Mouse (Mus musculus): ENCODE results near the gene Mrpl14. TPM values are rescaled to one million over a fixed set of nuclear protein-coding genes. Genes with fewer than 3 reads are reported as not detected.

Gene Mrpl14
- polyA plus RNA-seq, 1 experiment from 2014 or later: 143 TPM

GRCm38 (mm10) chr17:45693812-45694565 lies 7.9 kb downstream of the Mrpl14 start:
- Histone ChIP-seq H3K4me3 (ENCODE audit: low read length) (no peak overlapping the region), H3K4me2 (ENCODE audit: low read depth, low read length) (0 out of 2 replicates have a peak overlapping the region, but pooled peaks have one; percentile 3), H3K9ac (ENCODE audit: low read length) (0 out of 2 replicates have a peak overlapping the region, but pooled peaks have one; percentile 12), H3K36me3 (ENCODE audit: control insufficient read depth, insufficient read depth) (peaks cover 11% of the 10 kb centered on the region; the same call in 1 of the 2 replicates), H3K4me1 (ENCODE audit: control insufficient read depth, insufficient read depth, low read length) (peaks cover 25% of the 10 kb centered on the region), H3K27ac (ENCODE audit: low read length) (no peak overlapping the region), H3K27me3 (ENCODE audit: control insufficient read depth, insufficient read depth, low read length) (no peaks in the 10 kb centered on the region), H3K9me3 (replicated peaks; ENCODE audit: control insufficient read depth, low read length) (no peaks in the 10 kb centered on the region)
- WGBS: 53% methylated on average over 18 of the region's 18 CpGs
- peak; percentile 26; the same call in 1 of the 2 replicates for ATAC-seq (replicated peaks; ENCODE audit: extremely low read depth, insufficient read depth, low FRiP score)

GRCm38 (mm10) chr17:45695227-45696120 lies 9.4 kb downstream of the Mrpl14 start:
- H3K9ac ChIP-seq (ENCODE audit: low read length): 0 out of 2 replicates have a peak overlapping the region, but pooled peaks have one; percentile 23
- no peak overlapping the region for H3K4me2 ChIP-seq (ENCODE audit: low read depth, low read length)
- H3K4me3 ChIP-seq (ENCODE audit: low read length): no peak overlapping the region
- ATAC-seq (replicated peaks; ENCODE audit: extremely low read depth, insufficient read depth, low FRiP score): no peak
- 52% methylated on average over 23 of the region's 23 CpGs for WGBS
- peaks cover 12% of the 10 kb centered on the region; the same call in 1 of the 2 replicates for H3K36me3 ChIP-seq (ENCODE audit: control insufficient read depth, insufficient read depth)
- H3K4me1 ChIP-seq (ENCODE audit: control insufficient read depth, insufficient read depth, low read length): peaks cover 21% of the 10 kb centered on the region
- H3K27ac ChIP-seq (ENCODE audit: low read length): no peak overlapping the region
- H3K27me3 ChIP-seq (ENCODE audit: control insufficient read depth, insufficient read depth, low read length): no peaks in the 10 kb centered on the region
- H3K9me3 ChIP-seq (replicated peaks; ENCODE audit: control insufficient read depth, low read length): no peaks in the 10 kb centered on the region

DNA sequence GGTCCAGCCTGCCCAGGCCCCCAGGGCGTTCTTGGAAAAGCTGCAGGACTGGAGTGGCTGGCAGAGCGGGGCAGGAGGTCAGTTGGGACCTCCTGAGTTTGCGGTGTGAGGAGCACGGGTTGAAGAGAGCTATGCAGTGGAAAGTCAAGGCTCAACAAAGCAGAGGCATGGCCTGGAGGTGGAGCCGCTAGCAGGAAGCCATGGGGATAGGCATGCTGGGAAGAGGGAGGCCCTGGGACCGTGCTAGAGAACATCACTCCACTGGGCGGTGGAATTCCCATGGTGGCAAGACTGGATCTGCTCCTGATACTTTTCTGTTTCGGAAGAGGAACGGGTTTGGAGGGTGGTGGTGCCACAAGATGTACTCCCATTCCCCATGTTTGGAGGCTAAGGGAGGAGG lies 10.9 kb downstream of the Mrpl14 start:
- 89% methylated on average over 9 of the region's 9 CpGs for WGBS
- Histone ChIP-seq H3K27me3 (ENCODE audit: control insufficient read depth, insufficient read depth, low read length) (no peaks in the 10 kb centered on the region), H3K27ac (ENCODE audit: low read length) (no peak overlapping the region), H3K9ac (ENCODE audit: low read length) (no peak overlapping the region), H3K9me3 (replicated peaks; ENCODE audit: control insufficient read depth, low read length) (no peaks in the 10 kb centered on the region), H3K4me3 (ENCODE audit: low read length) (no peak overlapping the region), H3K4me2 (ENCODE audit: low read depth, low read length) (no peak overlapping the region), H3K4me1 (ENCODE audit: control insufficient read depth, insufficient read depth, low read length) (peaks cover 25% of the 10 kb centered on the region), H3K36me3 (ENCODE audit: control insufficient read depth, insufficient read depth) (peaks cover 12% of the 10 kb centered on the region; the same call in 1 of the 2 replicates)
- no peak for ATAC-seq (replicated peaks; ENCODE audit: extremely low read depth, insufficient read depth, low FRiP score)

DNA sequence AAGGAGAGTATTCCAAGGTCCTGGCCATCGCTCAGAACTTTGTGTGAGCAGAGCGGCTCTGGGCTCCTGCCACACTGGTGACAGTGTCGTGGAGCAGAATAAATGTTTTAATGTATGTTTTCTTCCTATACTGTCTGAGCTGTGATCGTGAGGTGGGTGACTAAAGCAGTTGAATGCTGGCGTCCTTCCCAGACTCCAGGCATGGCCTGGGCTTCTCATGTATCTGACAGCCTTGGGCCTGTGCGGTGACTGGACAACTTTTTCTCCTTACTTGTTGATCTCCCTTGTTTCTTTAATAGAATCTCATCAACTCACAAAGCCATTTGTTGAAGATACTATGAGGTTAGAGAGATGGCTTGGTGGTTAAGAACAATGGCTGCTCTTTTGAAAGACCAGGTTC lies 12.2 kb downstream of the Mrpl14 start:
- no peak for ATAC-seq (replicated peaks; ENCODE audit: extremely low read depth, insufficient read depth, low FRiP score)
- no peaks in the 10 kb centered on the region for H3K9me3 ChIP-seq (replicated peaks; ENCODE audit: control insufficient read depth, low read length)
- peaks cover 12% of the 10 kb centered on the region; the same call in 1 of the 2 replicates for H3K36me3 ChIP-seq (ENCODE audit: control insufficient read depth, insufficient read depth)
- H3K9ac ChIP-seq (ENCODE audit: low read length): no peak overlapping the region
- no peak overlapping the region for H3K27ac ChIP-seq (ENCODE audit: low read length)
- H3K4me1 ChIP-seq (ENCODE audit: control insufficient read depth, insufficient read depth, low read length): peaks cover 25% of the 10 kb centered on the region
- H3K27me3 ChIP-seq (ENCODE audit: control insufficient read depth, insufficient read depth, low read length): no peaks in the 10 kb centered on the region
- H3K4me3 ChIP-seq (ENCODE audit: low read length): no peak overlapping the region
- WGBS: 58% methylated on average over 6 of the region's 6 CpGs
- H3K4me2 ChIP-seq (ENCODE audit: low read depth, low read length): no peak overlapping the region

- H3K27ac ChIP-seq (ENCODE audit: low read length): no peak overlapping the region
- H3K4me1 ChIP-seq (ENCODE audit: control insufficient read depth, insufficient read depth, low read length): peaks cover 19% of the 10 kb centered on the region
- 84% methylated on average over 3 of the region's 3 CpGs for WGBS
- no peak for ATAC-seq (replicated peaks; ENCODE audit: extremely low read depth, insufficient read depth, low FRiP score)
- no peaks in the 10 kb centered on the region for H3K27me3 ChIP-seq (ENCODE audit: control insufficient read depth, insufficient read depth, low read length)
- H3K9me3 ChIP-seq (replicated peaks; ENCODE audit: control insufficient read depth, low read length): no peaks in the 10 kb centered on the region
- no peak overlapping the region for H3K4me3 ChIP-seq (ENCODE audit: low read length)
- H3K4me2 ChIP-seq (ENCODE audit: low read depth, low read length): no peak overlapping the region
- no peak overlapping the region for H3K9ac ChIP-seq (ENCODE audit: low read length)
- H3K36me3 ChIP-seq (ENCODE audit: control insufficient read depth, insufficient read depth): peaks cover 12% of the 10 kb centered on the region; the same call in 1 of the 2 replicates
Measured at GRCm38 (mm10) chr17:45699039-45699740, 13.1 kb downstream of the Mrpl14 start.

- Histone ChIP-seq H3K36me3 (ENCODE audit: control insufficient read depth, insufficient read depth) (peaks cover 12% of the 10 kb centered on the region; the same call in 1 of the 2 replicates), H3K4me3 (ENCODE audit: low read length) (no peak overlapping the region), H3K27ac (ENCODE audit: low read length) (peak overlapping the region; percentile 58), H3K4me2 (ENCODE audit: low read depth, low read length) (no peak overlapping the region), H3K27me3 (ENCODE audit: control insufficient read depth, insufficient read depth, low read length) (no peaks in the 10 kb centered on the region), H3K9ac (ENCODE audit: low read length) (no peak overlapping the region; the same call in 1 of the 2 replicates), H3K9me3 (replicated peaks; ENCODE audit: control insufficient read depth, low read length) (no peaks in the 10 kb centered on the region), H3K4me1 (ENCODE audit: control insufficient read depth, insufficient read depth, low read length) (peaks cover 7% of the 10 kb centered on the region)
- ATAC-seq (replicated peaks; ENCODE audit: extremely low read depth, insufficient read depth, low FRiP score): peak; percentile 83
- 36% methylated on average over 11 of the region's 16 CpGs for WGBS
Measured at GRCm38 (mm10) chr17:45700496-45701235, 14.5 kb downstream of the Mrpl14 start.

DNA sequence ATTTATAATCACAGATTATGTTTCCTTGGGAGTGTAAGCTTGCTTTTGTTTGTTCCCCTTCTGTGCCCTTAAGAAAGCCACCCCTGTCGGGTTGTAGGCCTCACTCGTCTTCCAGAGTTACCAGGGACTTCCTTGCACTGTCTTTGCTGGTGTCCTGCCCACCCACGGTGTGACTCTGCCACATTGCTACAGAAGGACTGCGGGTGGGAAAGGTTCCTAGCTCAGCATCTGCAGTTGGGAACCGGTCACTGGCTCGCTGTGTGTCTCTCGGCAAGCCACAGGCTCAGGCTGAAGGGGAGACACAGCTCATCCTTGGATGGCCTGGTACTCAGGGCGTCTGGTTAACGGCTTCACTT lies 15.1 kb downstream of the Mrpl14 start:
- WGBS: 59% methylated on average over 9 of the region's 9 CpGs
- Histone ChIP-seq H3K9ac (ENCODE audit: low read length) (peak overlapping the region; percentile 49), H3K27me3 (ENCODE audit: control insufficient read depth, insufficient read depth, low read length) (no peaks in the 10 kb centered on the region), H3K9me3 (replicated peaks; ENCODE audit: control insufficient read depth, low read length) (no peaks in the 10 kb centered on the region), H3K4me1 (ENCODE audit: control insufficient read depth, insufficient read depth, low read length) (peaks cover 5% of the 10 kb centered on the region), H3K27ac (ENCODE audit: low read length) (peak overlapping the region; percentile 58), H3K36me3 (ENCODE audit: control insufficient read depth, insufficient read depth) (peaks cover 12% of the 10 kb centered on the region; the same call in 1 of the 2 replicates), H3K4me2 (ENCODE audit: low read depth, low read length) (no peak overlapping the region), H3K4me3 (ENCODE audit: low read length) (no peak overlapping the region)
- no peak for ATAC-seq (replicated peaks; ENCODE audit: extremely low read depth, insufficient read depth, low FRiP score)

DNA sequence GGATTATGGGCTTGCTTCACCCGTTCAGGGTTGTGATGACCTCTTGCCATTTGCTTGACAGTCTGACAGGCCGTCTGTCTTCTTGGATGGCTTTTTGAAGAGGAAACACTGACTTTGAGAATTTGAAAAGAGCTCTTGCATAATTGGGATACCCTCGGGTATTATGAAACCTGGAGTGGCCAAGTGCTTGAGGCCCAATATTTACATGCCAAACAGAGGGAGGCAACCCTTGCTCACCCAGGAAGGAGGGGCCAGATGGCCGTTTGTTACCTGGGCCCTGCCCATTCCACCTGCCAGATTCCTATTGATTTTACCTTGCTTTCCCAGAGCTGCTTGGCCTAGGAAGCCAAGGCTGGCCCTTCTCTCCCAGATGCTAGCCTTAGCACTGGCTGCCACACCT lies 16.1 kb downstream of the Mrpl14 start:
- Histone ChIP-seq H3K4me2 (ENCODE audit: low read depth, low read length) (no peak overlapping the region), H3K27ac (ENCODE audit: low read length) (no peak overlapping the region), H3K27me3 (ENCODE audit: control insufficient read depth, insufficient read depth, low read length) (no peaks in the 10 kb centered on the region), H3K36me3 (ENCODE audit: control insufficient read depth, insufficient read depth) (peaks cover 8% of the 10 kb centered on the region; the same call in 1 of the 2 replicates), H3K4me3 (ENCODE audit: low read length) (no peak overlapping the region), H3K9ac (ENCODE audit: low read length) (no peak overlapping the region), H3K4me1 (ENCODE audit: control insufficient read depth, insufficient read depth, low read length) (peaks cover 5% of the 10 kb centered on the region), H3K9me3 (replicated peaks; ENCODE audit: control insufficient read depth, low read length) (no peaks in the 10 kb centered on the region)
- ATAC-seq (replicated peaks; ENCODE audit: extremely low read depth, insufficient read depth, low FRiP score): no peak
- WGBS: 61% methylated on average over 4 of the region's 4 CpGs
